Mouse (Mus musculus): ENCODE measurements at regions not wholly inside any gene's neighbourhood (a gene's known extent, or its start where the extent isn't known, plus 50 kb on each side); places are given as distances from the start of the nearest gene placed in this dataset.
A peak's percentile ranks its signal among the peaks of the same experiment; 100 is the strongest.

GRCm38 (mm10) chr12:85527011-85527410 lies 53.3 kb downstream of the Fos start:
- H3K27ac ChIP-seq = no peak overlapping the region
- TF ChIP-seq CTCF (IDR thresholded peaks at IDR 0.05) = no peak
- intact Hi-C loops (cut with DNase I) = no loop called here
- no peak for DNase-seq
- H3K4me3 ChIP-seq = no peak overlapping the region

- DNase-seq = no peak
- H3K4me3 ChIP-seq = no peak overlapping the region
- H3K27ac ChIP-seq = peak overlapping the region; percentile 84
- TF ChIP-seq CTCF (IDR thresholded peaks at IDR 0.05) = peak; percentile 56
- intact Hi-C loops (cut with DNase I) = loop anchor here (5.0 kb wide), 1 partner anchor 41 kb away; no protein-coding TSS in a partner anchor
These were observed 57.9 kb downstream of the Fos start for GRCm38 (mm10) chr12:85531638-85532037.

GRCm38 (mm10) chr12:85532221-85532612 lies 58.5 kb downstream of the Fos start:
- intact Hi-C loops (cut with DNase I) = loop anchor here (5.0 kb wide), 1 partner anchor 40 kb away; no protein-coding TSS in a partner anchor
- Histone ChIP-seq H3K27ac (peak overlapping the region; percentile 84), H3K4me3 (no peak overlapping the region)
- DNase-seq = peak; percentile 48
- TF ChIP-seq CTCF (IDR thresholded peaks at IDR 0.05) = no peak

- DNase-seq = peak; percentile 82
- TF ChIP-seq CTCF (IDR thresholded peaks at IDR 0.05) = no peak
- intact Hi-C loops (cut with DNase I) = loop anchor here (5.0 kb wide), 1 partner anchor 39 kb away; no protein-coding TSS in a partner anchor
- H3K27ac ChIP-seq = peak overlapping the region; percentile 84
- 0 out of 2 replicates have a peak overlapping the region, but pooled peaks have one; percentile 23 for H3K4me3 ChIP-seq
These were observed 59.1 kb downstream of the Fos start for GRCm38 (mm10) chr12:85532613-85533460.

- intact Hi-C loops (cut with DNase I) = loop anchor here (5.0 kb wide), 1 partner anchor 39 kb away; no protein-coding TSS in a partner anchor
- H3K27ac ChIP-seq = peak overlapping the region; percentile 84
- no peak for DNase-seq
- no peak for TF ChIP-seq CTCF (IDR thresholded peaks at IDR 0.05)
- no peak overlapping the region for H3K4me3 ChIP-seq
These were observed 59.9 kb downstream of the Fos start for GRCm38 (mm10) chr12:85533603-85534002.

- intact Hi-C loops (cut with DNase I) = no loop called here
These were observed 59.4 kb upstream of the Jdp2 start for GRCm38 (mm10) chr12:85539423-85539822.

GRCm38 (mm10) chr12:85541153-85541552 lies 57.7 kb upstream of the Jdp2 start:
- DNase-seq = peak; percentile 40
- Histone ChIP-seq H3K4me3 (no peak overlapping the region), H3K27ac (no peak overlapping the region)
- no peak for TF ChIP-seq CTCF (IDR thresholded peaks at IDR 0.05)
- intact Hi-C loops (cut with DNase I) = no loop called here

More at GRCm38 (mm10) chr12:85539423-85539822, 59.4 kb upstream of the Jdp2 start:
- no peak for DNase-seq
- no peak overlapping the region for H3K27ac ChIP-seq
- no peak overlapping the region for H3K4me3 ChIP-seq
- no peak for TF ChIP-seq CTCF (IDR thresholded peaks at IDR 0.05)

- H3K27ac ChIP-seq = no peak overlapping the region
- intact Hi-C loops (cut with DNase I) = no loop called here
- no peak for DNase-seq
These were observed 55.9 kb upstream of the Jdp2 start for GRCm38 (mm10) chr12:85542881-85543280.

GRCm38 (mm10) chr12:85543520-85543919 lies 55.3 kb upstream of the Jdp2 start:
- intact Hi-C loops (cut with DNase I) = no loop called here
- no peak overlapping the region for H3K27ac ChIP-seq
- no peak overlapping the region for H3K4me3 ChIP-seq
- no peak for DNase-seq
- TF ChIP-seq CTCF (IDR thresholded peaks at IDR 0.05) = no peak

More at GRCm38 (mm10) chr12:85542881-85543280, 55.9 kb upstream of the Jdp2 start:
- no peak overlapping the region for H3K4me3 ChIP-seq
- no peak for TF ChIP-seq CTCF (IDR thresholded peaks at IDR 0.05)

- TF ChIP-seq CTCF (IDR thresholded peaks at IDR 0.05) = no peak
- no peak overlapping the region for H3K27ac ChIP-seq
These were observed 54.0 kb upstream of the Jdp2 start for GRCm38 (mm10) chr12:85544801-85545200.

GRCm38 (mm10) chr12:85545718-85546117 lies 53.1 kb upstream of the Jdp2 start:
- intact Hi-C loops (cut with DNase I) = no loop called here

More at GRCm38 (mm10) chr12:85544801-85545200, 54.0 kb upstream of the Jdp2 start:
- no peak overlapping the region for H3K4me3 ChIP-seq
- no peak for DNase-seq
- intact Hi-C loops (cut with DNase I) = no loop called here

GRCm38 (mm10) chr12:85548076-85548475 lies 50.8 kb upstream of the Jdp2 start:
- DNase-seq = peak; percentile 75
- H3K27ac ChIP-seq = peak overlapping the region; percentile 63
- no peak overlapping the region for H3K4me3 ChIP-seq
- no peak for TF ChIP-seq CTCF (IDR thresholded peaks at IDR 0.05)
- intact Hi-C loops (cut with DNase I) = no loop called here

More at GRCm38 (mm10) chr12:85545718-85546117, 53.1 kb upstream of the Jdp2 start:
- H3K27ac ChIP-seq = no peak overlapping the region
- TF ChIP-seq CTCF (IDR thresholded peaks at IDR 0.05) = no peak
- H3K4me3 ChIP-seq = no peak overlapping the region
- no peak for DNase-seq

Data from gastrocnemius, adult 2 months (tissue).